Mouse (Mus musculus): ENCODE results near the gene Zfp574. TPM values are rescaled to one million over a fixed set of nuclear protein-coding genes. Genes with fewer than 3 reads are reported as not detected.
A peak's percentile ranks its signal among the peaks of the same experiment; 100 is the strongest.

Zfp574 gene
- polyA plus RNA-seq, 1 experiment from 2014 or later: 37.7 TPM

DNA sequence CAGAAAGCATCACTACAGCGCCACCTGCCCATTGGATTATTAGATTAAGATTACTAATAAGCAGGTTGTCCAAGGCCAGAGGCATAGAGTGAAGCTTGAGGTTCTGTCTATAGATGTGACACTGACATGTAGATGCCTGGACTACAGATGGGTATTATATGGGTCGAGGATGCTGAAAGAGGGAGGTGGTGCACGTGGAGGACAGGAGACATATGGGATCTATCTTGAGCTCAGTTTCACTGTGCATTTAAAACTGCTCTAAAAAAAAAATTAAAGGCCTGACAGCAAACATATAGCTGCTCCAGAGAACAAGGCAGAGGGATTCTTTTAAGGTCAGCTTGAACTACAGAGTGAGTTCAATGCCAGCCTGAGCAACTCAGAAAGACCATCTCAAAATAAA, 25.8 kb downstream of the Zfp574 start:
- Histone ChIP-seq H3K4me3 (no peak overlapping the region), H3K27me3 (no peaks in the 10 kb centered on the region), H3K4me1 (replicated peaks) (no peaks in the 10 kb centered on the region), H3K27ac (replicated peaks) (no peak overlapping the region), H3K36me3 (0 out of 2 replicates have a peak, but pooled peaks cover 8% of the 10 kb centered on the region), H3K4me2 (no peak overlapping the region), H3K9me3 (no peaks in the 10 kb centered on the region), H3K9ac (no peak overlapping the region)
- 76% methylated on average over 3 of the region's 3 CpGs for WGBS
- ATAC-seq (ENCODE audit: low FRiP score, low read depth): no peak

DNA sequence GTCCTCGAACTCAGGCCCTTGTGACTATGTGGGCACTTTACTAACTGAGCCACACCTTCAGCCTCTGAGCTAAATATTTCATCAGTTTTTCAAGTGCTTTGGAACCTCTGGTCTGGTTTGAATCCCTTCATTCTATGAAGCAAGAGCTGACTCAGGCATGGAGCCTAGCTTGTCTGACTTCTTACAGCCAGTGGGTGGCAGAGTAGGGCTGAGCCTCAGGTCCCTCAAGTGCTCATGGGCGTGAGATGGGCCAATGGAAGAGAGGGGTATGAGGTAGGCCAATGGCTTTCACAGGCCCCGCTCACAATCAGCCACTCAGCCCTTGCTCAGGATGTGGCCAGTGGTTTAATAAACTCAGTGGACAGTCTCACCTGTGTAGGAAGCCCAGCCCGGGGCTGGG, 27.2 kb downstream of the Zfp574 start:
- ATAC-seq (ENCODE audit: low FRiP score, low read depth): peak; percentile 55; the same call in 1 of the 2 replicates
- WGBS: 44% methylated on average over 4 of the region's 4 CpGs

DNA sequence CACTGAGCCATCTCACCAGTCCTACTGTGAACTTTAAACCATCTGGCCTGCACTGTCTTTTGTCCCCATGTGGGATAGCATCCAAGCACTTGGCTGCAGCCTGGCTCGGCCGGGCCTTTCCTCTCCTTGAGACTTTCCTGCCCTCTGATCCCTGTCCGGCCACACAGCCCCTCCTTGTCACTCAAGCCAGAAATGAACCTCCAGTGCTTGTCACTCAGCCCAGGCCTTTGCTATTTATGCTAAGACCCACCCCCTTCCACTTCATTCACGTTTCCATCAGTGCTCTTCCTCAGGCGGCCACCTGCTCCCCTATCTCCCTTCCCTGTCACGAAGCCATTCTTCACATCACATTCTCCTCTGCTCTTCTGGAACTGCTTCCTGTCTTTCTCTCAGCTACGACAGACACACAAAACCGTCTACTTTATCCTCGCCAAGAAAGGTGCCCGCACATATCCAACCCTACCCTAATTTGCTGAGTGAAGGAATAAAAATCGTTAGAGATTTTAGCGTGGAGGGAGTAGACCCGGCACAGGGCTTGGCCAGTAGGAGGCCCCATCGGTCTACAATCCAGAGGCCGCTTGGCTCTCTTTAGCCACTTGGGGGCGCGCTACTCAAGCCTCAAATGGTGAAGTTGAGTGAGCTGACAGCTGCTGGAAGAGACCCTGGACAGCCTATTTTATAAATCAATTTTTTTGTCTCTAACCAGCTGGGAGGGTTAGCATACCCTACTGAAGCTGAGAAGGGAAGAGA, 33.2 kb downstream of the Zfp574 start:
- H3K4me2 ChIP-seq: no peak overlapping the region
- no peaks in the 10 kb centered on the region for H3K36me3 ChIP-seq
- H3K4me3 ChIP-seq: no peak overlapping the region
- peak; percentile 39; the same call in 1 of the 2 replicates for ATAC-seq (ENCODE audit: low FRiP score, low read depth)
- 13% methylated on average over 17 of the region's 17 CpGs for WGBS
- no peaks in the 10 kb centered on the region for H3K27me3 ChIP-seq
- H3K9ac ChIP-seq: no peak overlapping the region
- H3K9me3 ChIP-seq: no peaks in the 10 kb centered on the region
- H3K27ac ChIP-seq (replicated peaks): peak overlapping the region; percentile 32; the same call in 1 of the 2 replicates
- no peaks in the 10 kb centered on the region; the same call in 1 of the 2 replicates for H3K4me1 ChIP-seq (replicated peaks)

More for the DNA sequence above, 27.2 kb downstream of the Zfp574 start:
- H3K4me2 ChIP-seq: no peak overlapping the region
- no peak overlapping the region for H3K9ac ChIP-seq
- no peak overlapping the region for H3K27ac ChIP-seq (replicated peaks)
- no peaks in the 10 kb centered on the region for H3K4me1 ChIP-seq (replicated peaks)
- H3K9me3 ChIP-seq: no peaks in the 10 kb centered on the region
- H3K36me3 ChIP-seq: 0 out of 2 replicates have a peak, but pooled peaks cover 8% of the 10 kb centered on the region
- no peak overlapping the region for H3K4me3 ChIP-seq
- H3K27me3 ChIP-seq: no peaks in the 10 kb centered on the region

- ATAC-seq (ENCODE audit: low FRiP score, low read depth): no peak
- Histone ChIP-seq H3K27me3 (no peaks in the 10 kb centered on the region), H3K9ac (no peak overlapping the region), H3K4me1 (replicated peaks) (no peaks in the 10 kb centered on the region; the same call in 1 of the 2 replicates), H3K4me3 (no peak overlapping the region), H3K4me2 (no peak overlapping the region), H3K27ac (replicated peaks) (no peak overlapping the region), H3K9me3 (no peaks in the 10 kb centered on the region), H3K36me3 (no peaks in the 10 kb centered on the region)
- 40% methylated on average over 17 of the region's 17 CpGs for WGBS
These were observed 34.6 kb downstream of the Zfp574 start for GRCm38 (mm10) chr7:25106790-25107502.

DNA sequence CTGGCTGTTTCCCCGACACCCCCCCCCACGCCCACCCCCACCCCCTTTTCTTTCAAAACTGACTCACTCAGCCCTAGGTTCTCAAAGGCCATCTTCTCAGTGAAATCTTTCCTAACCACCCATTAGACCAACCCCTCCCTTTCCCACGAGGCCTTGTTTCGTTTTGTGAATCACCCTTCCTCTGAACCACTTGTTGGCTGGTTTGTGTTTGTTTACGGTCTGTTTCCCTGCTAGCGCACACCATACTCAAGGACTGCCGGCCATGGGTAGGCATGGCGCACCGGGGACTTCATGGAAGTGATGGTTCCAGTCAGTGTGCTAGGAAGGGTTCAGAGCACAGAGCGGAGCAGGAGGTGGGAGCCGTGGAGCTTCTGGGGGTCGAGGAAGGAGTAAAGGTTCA, 37.0 kb downstream of the Zfp574 start:
- no peak overlapping the region for H3K4me2 ChIP-seq
- no peaks in the 10 kb centered on the region for H3K36me3 ChIP-seq
- H3K9me3 ChIP-seq: no peaks in the 10 kb centered on the region
- H3K9ac ChIP-seq: no peak overlapping the region
- H3K27me3 ChIP-seq: no peaks in the 10 kb centered on the region
- H3K27ac ChIP-seq (replicated peaks): no peak overlapping the region
- no peak for ATAC-seq (ENCODE audit: low FRiP score, low read depth)
- WGBS: 83% methylated on average over 12 of the region's 12 CpGs
- H3K4me1 ChIP-seq (replicated peaks): no peaks in the 10 kb centered on the region; the same call in 1 of the 2 replicates
- H3K4me3 ChIP-seq: no peak overlapping the region

DNA sequence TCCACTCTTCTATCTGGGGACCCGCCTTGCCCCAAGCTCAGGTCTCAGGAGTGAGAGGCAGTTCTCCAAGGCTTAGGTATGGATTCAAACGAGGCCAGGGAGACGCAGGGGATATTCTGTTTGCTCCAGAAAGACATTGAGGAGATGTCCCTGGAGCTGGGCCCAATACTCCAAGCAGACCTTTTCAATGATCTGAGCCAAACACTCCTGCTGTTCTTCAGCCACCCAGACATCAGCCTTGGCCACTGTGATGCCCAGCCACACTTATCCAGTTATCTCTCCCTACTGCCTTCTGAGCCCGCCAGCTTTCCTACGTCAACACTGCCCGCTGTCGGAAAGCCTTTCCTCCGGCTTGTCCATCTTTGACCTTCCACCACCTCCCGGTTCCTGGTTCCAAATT, 38.0 kb downstream of the Zfp574 start:
- Histone ChIP-seq H3K27me3 (no peaks in the 10 kb centered on the region), H3K27ac (replicated peaks) (no peak overlapping the region), H3K9me3 (no peaks in the 10 kb centered on the region), H3K4me3 (no peak overlapping the region), H3K4me1 (replicated peaks) (no peaks in the 10 kb centered on the region; the same call in 1 of the 2 replicates), H3K9ac (no peak overlapping the region), H3K36me3 (peaks cover 5% of the 10 kb centered on the region), H3K4me2 (no peak overlapping the region)
- 91% methylated on average over 9 of the region's 9 CpGs for WGBS
- no peak for ATAC-seq (ENCODE audit: low FRiP score, low read depth)

DNA sequence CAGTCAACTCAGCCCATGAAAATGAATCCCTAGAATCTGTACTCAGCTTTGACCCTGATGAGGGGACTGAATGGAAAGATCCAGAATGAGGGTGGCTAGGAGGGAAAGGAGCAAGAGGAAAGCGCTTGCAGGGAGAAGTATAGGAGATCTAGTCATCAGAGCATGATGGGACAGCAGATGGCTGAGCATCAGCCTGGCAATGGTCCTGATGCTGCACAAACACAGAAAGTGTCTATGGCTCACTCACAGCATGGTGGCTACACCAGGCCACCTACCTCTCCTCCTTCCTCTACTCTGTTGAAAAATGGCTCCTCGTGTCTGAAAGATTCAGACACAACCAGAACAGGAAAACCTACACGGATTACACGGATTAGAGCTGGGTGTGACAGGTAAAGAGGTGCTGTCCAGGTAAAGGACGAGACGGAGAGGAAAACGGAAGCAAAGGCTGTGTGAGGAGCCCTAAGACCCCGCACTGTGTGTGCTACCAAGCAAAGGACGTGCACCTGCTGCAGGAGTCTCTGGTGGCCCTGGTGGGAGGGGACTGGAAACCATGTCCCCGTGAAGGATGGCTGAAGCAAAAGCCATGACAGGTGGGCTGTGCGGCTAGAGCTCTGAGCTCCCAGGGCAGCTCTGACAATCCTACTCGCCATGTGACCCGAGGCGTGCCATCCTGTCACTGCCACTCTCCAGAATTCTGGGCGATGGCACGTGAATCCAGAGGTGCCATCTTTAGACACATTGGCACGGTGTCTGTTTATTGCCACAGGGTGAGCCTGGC, 40.0 kb downstream of the Zfp574 start:
- Histone ChIP-seq H3K36me3 (peaks cover 7% of the 10 kb centered on the region), H3K9ac (no peak overlapping the region), H3K27ac (replicated peaks) (no peak overlapping the region), H3K27me3 (no peaks in the 10 kb centered on the region), H3K9me3 (no peaks in the 10 kb centered on the region), H3K4me2 (no peak overlapping the region), H3K4me1 (replicated peaks) (no peaks in the 10 kb centered on the region), H3K4me3 (no peak overlapping the region)
- 80% methylated on average over 17 of the region's 17 CpGs for WGBS
- peak; percentile 48; the same call in 1 of the 2 replicates for ATAC-seq (ENCODE audit: low FRiP score, low read depth)

- no peak overlapping the region for H3K27ac ChIP-seq (replicated peaks)
- H3K4me2 ChIP-seq: no peak overlapping the region
- H3K4me3 ChIP-seq: no peak overlapping the region
- H3K9me3 ChIP-seq: no peaks in the 10 kb centered on the region
- no peak overlapping the region for H3K9ac ChIP-seq
- 90% methylated on average over 16 of the region's 16 CpGs for WGBS
- peaks cover 7% of the 10 kb centered on the region for H3K36me3 ChIP-seq
- no peak for ATAC-seq (ENCODE audit: low FRiP score, low read depth)
- no peaks in the 10 kb centered on the region for H3K27me3 ChIP-seq
- no peaks in the 10 kb centered on the region for H3K4me1 ChIP-seq (replicated peaks)
These were observed 40.7 kb downstream of the Zfp574 start for GRCm38 (mm10) chr7:25112956-25113603.

GRCm38 (mm10) chr7:25120061-25120834, 47.9 kb downstream of the Zfp574 start:
- H3K4me3 ChIP-seq: no peak overlapping the region
- no peak for ATAC-seq (ENCODE audit: low FRiP score, low read depth)
- 78% methylated on average over 17 of the region's 25 CpGs for WGBS

GRCm38 (mm10) chr7:25121240-25121786, 48.9 kb downstream of the Zfp574 start:
- H3K4me1 ChIP-seq (replicated peaks): no peaks in the 10 kb centered on the region
- WGBS: 78% methylated on average over 13 of the region's 13 CpGs
- H3K4me2 ChIP-seq: no peak overlapping the region
- no peak overlapping the region for H3K9ac ChIP-seq
- no peak overlapping the region for H3K4me3 ChIP-seq
- H3K9me3 ChIP-seq: no peaks in the 10 kb centered on the region
- no peak for ATAC-seq (ENCODE audit: low FRiP score, low read depth)
- H3K36me3 ChIP-seq: no peaks in the 10 kb centered on the region
- H3K27me3 ChIP-seq: no peaks in the 10 kb centered on the region
- H3K27ac ChIP-seq (replicated peaks): no peak overlapping the region

More at GRCm38 (mm10) chr7:25120061-25120834, 47.9 kb downstream of the Zfp574 start:
- Histone ChIP-seq H3K9ac (no peak overlapping the region), H3K9me3 (no peaks in the 10 kb centered on the region), H3K4me2 (no peak overlapping the region), H3K27me3 (no peaks in the 10 kb centered on the region), H3K36me3 (peaks cover 3% of the 10 kb centered on the region), H3K4me1 (replicated peaks) (no peaks in the 10 kb centered on the region), H3K27ac (replicated peaks) (no peak overlapping the region)

Measured in hindbrain, embryonic 15.5 days (tissue).